Mouse (Mus musculus) liver, embryonic 11.5 days (tissue): ENCODE results near the gene Chd4. TPM values are rescaled to one million over a fixed set of nuclear protein-coding genes. Genes with fewer than 3 reads are reported as not detected.

ENCODE experiments used
- ATAC-seq: fragments of 200-750 bp; cut with Nextera tagmentation; replicated peaks from 2 replicates; pipeline ENCODE4 v1.8.0; 2017; ENCODE audit warnings: moderate number of reproducible peaks, mild to moderate bottlenecking, moderate TSS enrichment, moderate library complexity; ENCODE audit not compliant: low FRiP score
- DNase-seq: peaks from one replicate; pipeline ENCODE4 v3.0.0-alpha.2; 2017; ENCODE audit warnings: low spot score
- H3K27ac ChIP-seq: fragments of 300-500 bp; sonication (generic); 2 replicates; pipeline ENCODE4 v1.5.1; 2014; ENCODE audit warnings: mild to moderate bottlenecking, low read depth, low read length, control low read depth
- H3K27me3 ChIP-seq: fragments of 300-500 bp; sonication (generic); replicated peaks from 2 replicates; pipeline ENCODE4 v1.6.1; 2014; ENCODE audit warnings: low read length, mixed read lengths; ENCODE audit not compliant: control insufficient read depth, insufficient read depth
- H3K36me3 ChIP-seq: fragments of 300-500 bp; sonication (generic); 2 replicates; pipeline ENCODE4 v1.6.1; 2014; ENCODE audit warnings: mild to moderate bottlenecking, low read length, moderate library complexity, mixed read lengths; ENCODE audit not compliant: control insufficient read depth, insufficient read depth
- H3K4me1 ChIP-seq: fragments of 300-500 bp; sonication (generic); replicated peaks from 2 replicates; pipeline ENCODE4 v1.6.1; 2014; ENCODE audit warnings: low read length, mixed read lengths; ENCODE audit not compliant: control insufficient read depth, insufficient read depth
- H3K4me2 ChIP-seq: fragments of 300-500 bp; sonication (generic); 2 replicates; pipeline ENCODE4 v1.6.1; 2014; ENCODE audit warnings: mild to moderate bottlenecking, control low read depth, moderate library complexity
- H3K4me3 ChIP-seq: fragments of 300-500 bp; sonication (generic); 2 replicates; pipeline ENCODE4 v1.5.1; 2014; ENCODE audit warnings: low read depth, low read length, control low read depth
- H3K9ac ChIP-seq: fragments of 300-500 bp; sonication (generic); 2 replicates; pipeline ENCODE4 v1.6.1; 2014; ENCODE audit warnings: low read depth, low read length, control low read depth
- H3K9me3 ChIP-seq: fragments of 300-500 bp; sonication (generic); 2 replicates; pipeline ENCODE4 v1.6.1; 2016; ENCODE audit warnings: low read length, inconsistent platforms, mixed read lengths; ENCODE audit not compliant: control insufficient read depth
- WGBS: fragments of 180-500 bp; shearing (Covaris S2); extraction: QIAGEN DNeasy Blood & Tissue Kit; methylation state at CpG from one replicate; pipeline ENCODE4 v1.1.7; 2014; 5-methylcytosine and 5-hydroxymethylcytosine counted together
- polyA plus RNA-seq: library from polyadenylated mRNA; unstranded; fragments of >200 nt; fragmentation: Nextera tagmentation; extraction: Ambion mirVana; gene quantifications from 2 replicates; pipeline ENCODE4 v1.2.1, GENCODE M21; 2014

Chd4 gene
- polyA plus RNA-seq, 1 experiment from 2014 or later = 71.6 TPM

DNA sequence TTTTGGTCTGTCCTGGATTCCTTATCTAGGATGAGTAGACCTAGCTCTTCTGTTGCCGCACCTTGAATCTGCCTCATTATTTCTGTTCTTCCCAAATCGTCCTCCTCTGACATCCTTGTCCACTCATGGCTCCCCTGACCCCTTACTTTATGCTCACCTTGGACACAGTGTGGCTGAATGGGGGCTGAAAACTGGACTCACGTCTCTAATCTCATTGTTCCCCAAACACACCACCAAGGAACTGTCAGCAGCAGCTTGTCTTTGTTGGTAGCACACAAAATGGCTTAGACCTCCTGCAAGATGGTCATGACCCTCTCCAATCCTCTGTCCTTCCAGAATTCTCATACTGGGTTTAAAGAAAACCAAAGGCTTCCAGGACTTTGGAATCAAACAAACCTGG lies 7.8 kb upstream of the Chd4 start:
- no peaks in the 10 kb centered on the region for H3K36me3 ChIP-seq
- no peaks in the 10 kb centered on the region for H3K27me3 ChIP-seq
- no peaks in the 10 kb centered on the region for H3K9me3 ChIP-seq
- no peak overlapping the region for H3K9ac ChIP-seq
- DNase-seq (no peak), ATAC-seq (no peak)
- WGBS = 79% methylated on average over 3 of the region's 3 CpGs
- peak overlapping the region; percentile 88; the same call in 1 of the 2 replicates for H3K27ac ChIP-seq
- H3K4me3 ChIP-seq = no peak overlapping the region
- peaks cover 28% of the 10 kb centered on the region for H3K4me1 ChIP-seq
- no peak overlapping the region for H3K4me2 ChIP-seq

DNA sequence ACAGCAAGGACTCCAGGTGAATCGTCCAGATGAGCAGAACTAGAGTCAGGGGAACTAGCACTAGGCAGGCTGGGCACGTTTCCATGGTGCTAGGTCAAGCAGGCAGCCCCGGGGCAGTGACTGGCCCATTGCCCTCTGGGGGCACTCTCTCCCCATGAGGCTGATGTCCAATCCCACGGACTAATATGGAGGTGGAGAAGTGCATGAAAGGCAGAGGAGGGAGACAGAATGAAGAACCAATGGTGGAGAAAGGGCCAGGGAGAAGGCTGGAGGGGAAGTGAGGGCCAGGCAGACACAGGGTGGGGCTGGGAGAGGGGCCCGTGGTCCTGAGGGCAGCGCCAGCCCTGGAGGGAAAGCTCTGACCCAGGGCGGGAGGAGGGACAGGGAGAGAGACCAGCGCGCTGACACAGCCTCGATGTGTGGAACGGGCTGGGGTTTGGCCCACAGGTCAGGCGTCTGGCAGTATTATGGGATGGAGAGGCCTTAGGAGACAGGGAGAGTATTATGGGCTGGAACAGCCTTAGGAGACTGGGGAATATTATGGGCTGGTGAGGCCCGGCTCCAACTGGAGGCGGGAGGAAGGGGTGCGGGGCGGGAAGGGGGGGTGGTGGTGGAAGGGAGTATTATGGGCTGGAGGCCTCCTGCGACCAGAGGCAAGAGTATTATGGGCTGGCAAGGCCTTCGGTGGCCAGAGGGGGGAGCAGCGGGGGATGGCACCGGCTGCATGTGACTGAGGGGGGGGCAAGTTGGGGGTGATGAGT lies 7.0 kb upstream of the Chd4 start:
- peak overlapping the region; percentile 88 for H3K27ac ChIP-seq
- ATAC-seq (peak; percentile 71), DNase-seq (peak; percentile 75)
- peak overlapping the region; percentile 44 for H3K9ac ChIP-seq
- no peaks in the 10 kb centered on the region for H3K27me3 ChIP-seq
- H3K9me3 ChIP-seq = no peaks in the 10 kb centered on the region
- peaks cover 27% of the 10 kb centered on the region for H3K4me1 ChIP-seq
- no peaks in the 10 kb centered on the region for H3K36me3 ChIP-seq
- 5% methylated on average over 20 of the region's 20 CpGs for WGBS
- H3K4me2 ChIP-seq = peak overlapping the region; percentile 65
- H3K4me3 ChIP-seq = peak overlapping the region; percentile 14; the same call in 1 of the 2 replicates

DNA sequence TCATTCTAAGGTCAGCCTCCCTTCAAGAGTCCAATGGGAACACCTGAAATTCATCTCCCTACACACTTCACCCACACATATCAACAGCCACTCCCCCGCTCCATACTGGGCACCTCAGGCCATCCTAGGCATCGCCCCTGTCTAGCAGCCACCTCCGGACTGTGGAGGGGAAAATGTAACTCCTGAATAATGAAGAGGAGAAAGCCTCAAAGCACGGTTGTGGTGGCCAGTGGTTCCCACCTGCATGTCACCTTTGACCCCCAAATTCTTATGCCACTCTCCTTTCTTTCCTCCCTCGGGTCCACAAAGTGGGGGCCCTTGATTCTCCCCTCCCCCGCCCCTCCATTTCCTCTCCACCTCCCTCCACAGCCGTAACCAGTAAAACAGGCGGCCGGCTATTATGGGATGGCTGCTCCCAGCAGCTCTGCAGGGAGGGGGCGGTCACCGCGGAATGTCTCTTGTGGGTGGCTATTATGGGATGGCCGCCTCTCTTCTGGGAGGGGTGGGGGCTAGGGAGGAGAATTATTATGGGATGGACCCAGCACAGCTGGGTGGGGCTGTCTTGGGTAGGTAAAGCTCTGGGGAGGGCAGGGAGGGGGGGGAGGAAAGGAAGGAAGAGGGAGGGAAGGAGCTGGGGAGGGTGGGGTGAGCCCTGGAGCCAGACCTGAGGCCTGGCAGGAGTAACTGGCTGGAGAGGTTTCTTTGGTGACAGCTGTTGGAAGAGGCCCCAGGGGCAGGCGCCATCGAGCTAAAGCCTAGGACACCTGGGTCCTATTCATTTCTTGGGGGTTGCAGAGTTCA lies 6.1 kb upstream of the Chd4 start:
- DNase-seq (peak; percentile 75), ATAC-seq (peak; percentile 64)
- H3K4me3 ChIP-seq = peak overlapping the region; percentile 30; the same call in 1 of the 2 replicates
- peak overlapping the region; percentile 65 for H3K4me2 ChIP-seq
- H3K9me3 ChIP-seq = no peaks in the 10 kb centered on the region
- no peaks in the 10 kb centered on the region for H3K27me3 ChIP-seq
- H3K4me1 ChIP-seq = peaks cover 26% of the 10 kb centered on the region
- H3K27ac ChIP-seq = peak overlapping the region; percentile 88
- H3K36me3 ChIP-seq = no peaks in the 10 kb centered on the region
- H3K9ac ChIP-seq = peak overlapping the region; percentile 66
- 6% methylated on average over 15 of the region's 15 CpGs for WGBS

DNA sequence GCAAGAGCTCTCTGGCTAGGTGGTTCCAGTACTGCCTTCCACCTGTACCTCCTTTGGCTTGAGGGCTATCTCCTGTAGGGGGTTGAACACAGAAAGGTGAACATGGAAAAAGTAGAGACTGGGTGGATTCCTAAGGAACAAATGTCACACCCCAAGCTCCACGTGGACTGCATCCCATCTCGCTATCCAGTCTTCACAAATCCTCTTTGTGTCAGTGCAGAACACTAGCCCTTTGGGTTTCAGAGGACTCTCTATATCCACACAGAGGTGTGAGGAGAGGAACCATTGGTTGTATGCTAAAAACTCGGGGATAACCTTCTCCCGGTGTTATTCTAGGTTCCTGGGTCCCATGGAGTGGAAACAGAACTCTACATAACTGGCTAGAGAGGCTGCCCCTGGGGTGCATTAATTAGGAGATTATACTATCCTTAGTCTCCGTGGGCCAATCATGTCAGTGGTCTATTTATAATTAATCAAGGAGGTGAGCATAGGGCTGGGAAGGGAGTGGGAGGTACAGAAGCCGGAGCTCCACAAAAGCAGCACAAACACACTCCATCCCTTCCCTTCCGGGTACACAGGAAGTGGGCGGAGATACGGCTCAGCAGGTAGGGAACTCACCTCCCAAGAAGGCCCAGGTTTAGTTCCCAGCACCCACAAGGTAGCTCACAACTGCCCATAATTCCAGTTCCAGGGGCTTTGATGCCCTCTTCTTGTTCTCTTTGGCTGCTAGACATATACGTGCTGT lies 5.3 kb upstream of the Chd4 start:
- Histone ChIP-seq H3K9me3 (no peaks in the 10 kb centered on the region), H3K4me3 (peak overlapping the region; percentile 30; the same call in 1 of the 2 replicates), H3K27ac (peak overlapping the region; percentile 88), H3K36me3 (no peaks in the 10 kb centered on the region), H3K9ac (peak overlapping the region; percentile 66), H3K4me2 (peak overlapping the region; percentile 65), H3K4me1 (peaks cover 34% of the 10 kb centered on the region), H3K27me3 (no peaks in the 10 kb centered on the region)
- no peak for ATAC-seq
- WGBS = 60% methylated on average over 10 of the region's 10 CpGs
- no peak for DNase-seq

DNA sequence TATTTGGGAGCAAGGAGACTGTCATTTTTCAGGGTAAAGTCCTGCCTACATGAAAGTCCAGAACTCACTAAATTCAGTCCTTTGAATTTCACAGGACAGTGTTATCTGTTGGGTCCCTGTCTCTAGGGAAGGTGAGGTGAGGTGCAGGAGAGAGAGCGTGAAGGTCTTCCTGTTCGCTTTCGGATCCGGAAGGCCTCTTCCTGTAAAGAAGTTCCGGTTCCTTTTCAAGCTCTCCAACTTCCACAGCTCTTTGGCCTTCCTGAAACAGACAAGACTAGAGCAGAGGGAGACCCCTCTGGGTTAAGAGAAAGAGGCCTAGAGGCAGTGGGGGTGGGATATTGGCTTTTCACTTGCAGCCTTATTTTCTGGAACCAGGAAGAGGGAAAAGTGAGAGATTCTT lies 3.4 kb upstream of the Chd4 start:
- Histone ChIP-seq H3K4me3 (no peak overlapping the region), H3K36me3 (no peaks in the 10 kb centered on the region), H3K4me2 (no peak overlapping the region), H3K9me3 (no peaks in the 10 kb centered on the region), H3K9ac (no peak overlapping the region), H3K27ac (peak overlapping the region; percentile 35; the same call in 1 of the 2 replicates), H3K27me3 (no peaks in the 10 kb centered on the region), H3K4me1 (peaks cover 36% of the 10 kb centered on the region)
- DNase-seq (no peak), ATAC-seq (no peak)
- WGBS = 62% methylated on average over 5 of the region's 5 CpGs

DNA sequence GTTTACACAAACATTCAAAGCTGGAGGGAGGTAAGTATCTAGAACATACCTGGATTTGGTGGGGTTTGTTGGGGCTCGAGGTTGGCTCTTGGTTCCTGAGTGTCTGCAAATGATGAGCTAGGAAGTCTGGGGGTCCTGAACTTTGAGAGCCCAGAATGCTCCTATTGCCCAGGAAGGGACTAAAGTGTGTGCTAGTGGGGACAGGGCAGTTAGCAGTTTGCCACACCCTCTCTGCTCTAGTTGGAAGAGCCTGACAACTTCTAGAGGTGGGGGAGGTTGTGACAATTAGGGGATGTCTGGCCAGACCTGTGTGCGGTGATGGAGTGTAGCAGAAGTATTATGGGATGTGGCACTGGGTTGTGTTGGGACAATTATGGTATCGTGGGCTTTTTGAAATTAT lies 938 bp upstream of the Chd4 start:
- no peak for DNase-seq

DNA sequence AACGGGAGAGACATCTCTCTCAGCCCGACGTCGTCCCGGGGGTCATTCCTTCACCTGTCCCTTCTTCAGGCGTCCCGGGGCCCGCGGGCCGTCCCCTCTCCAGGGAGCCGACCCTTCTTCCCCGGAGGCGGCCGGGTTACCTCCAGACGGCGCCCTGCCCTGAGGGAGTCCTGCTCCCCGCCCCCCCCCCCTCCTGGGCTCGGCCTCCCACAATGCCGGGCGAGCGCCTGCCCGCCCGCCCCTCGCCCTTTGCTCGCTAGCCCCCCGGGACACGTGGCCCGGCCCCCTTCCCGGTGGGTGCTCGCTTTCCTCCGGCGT lies 457 bp downstream of the Chd4 start:
- DNase-seq (no peak), ATAC-seq (peak; percentile 55)

More for the DNA sequence above, 938 bp upstream of the Chd4 start:
- no peak overlapping the region for H3K9ac ChIP-seq
- H3K27ac ChIP-seq = peak overlapping the region; percentile 98
- no peaks in the 10 kb centered on the region; the same call in 1 of the 2 replicates for H3K36me3 ChIP-seq
- H3K9me3 ChIP-seq = no peaks in the 10 kb centered on the region
- no peak overlapping the region for H3K4me3 ChIP-seq
- no peaks in the 10 kb centered on the region for H3K27me3 ChIP-seq
- peaks cover 43% of the 10 kb centered on the region for H3K4me1 ChIP-seq
- WGBS = 53% methylated on average over 3 of the region's 3 CpGs
- ATAC-seq = no peak
- H3K4me2 ChIP-seq = no peak overlapping the region

DNA sequence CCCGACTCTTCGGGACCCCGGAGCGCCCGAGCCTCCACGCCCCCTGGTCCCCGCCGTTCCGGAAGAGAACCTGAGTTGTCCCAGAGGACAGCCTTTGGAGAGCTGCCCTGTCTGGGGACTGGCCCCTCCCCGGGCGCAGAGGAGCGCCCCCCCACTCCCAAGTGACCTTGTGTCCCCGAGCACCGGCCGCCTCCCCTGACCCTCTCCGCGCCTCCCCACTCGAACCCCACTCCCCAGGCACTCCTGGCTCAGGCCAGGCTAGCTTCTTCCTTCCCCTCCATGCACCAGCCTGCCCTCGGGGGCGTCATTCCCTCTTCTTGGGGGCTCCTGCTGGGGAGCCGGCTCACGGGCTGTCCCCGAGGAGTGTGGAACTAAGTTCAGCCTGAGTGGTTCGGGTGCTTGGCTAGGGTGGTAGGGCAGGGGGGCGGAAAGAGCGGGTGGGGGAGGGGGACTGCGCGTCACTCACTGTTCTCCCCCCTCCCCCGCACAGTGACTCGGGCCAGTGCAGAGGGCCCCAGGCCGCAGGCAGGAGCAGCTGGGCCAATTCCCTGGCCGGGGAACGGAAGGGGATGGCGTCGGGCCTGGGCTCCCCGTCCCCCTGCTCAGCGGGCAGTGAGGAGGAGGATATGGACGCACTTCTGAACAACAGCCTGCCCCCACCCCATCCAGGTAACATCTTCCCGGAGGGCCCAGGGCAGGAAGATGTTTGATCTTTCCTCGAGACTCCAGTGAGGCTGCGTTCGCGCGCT lies 990 bp downstream of the Chd4 start:
- peak overlapping the region; percentile 98 for H3K27ac ChIP-seq
- peak overlapping the region; percentile 80 for H3K4me2 ChIP-seq
- peaks cover 31% of the 10 kb centered on the region for H3K4me1 ChIP-seq
- no peaks in the 10 kb centered on the region for H3K27me3 ChIP-seq
- under 1% methylated on average over 43 of the region's 44 CpGs for WGBS
- H3K4me3 ChIP-seq = peak overlapping the region; percentile 98
- ATAC-seq (peak; percentile 42), DNase-seq (peak; percentile 66)
- H3K9me3 ChIP-seq = no peaks in the 10 kb centered on the region
- H3K9ac ChIP-seq = peak overlapping the region; percentile 94
- peaks cover 16% of the 10 kb centered on the region for H3K36me3 ChIP-seq

More for the DNA sequence above, 457 bp downstream of the Chd4 start:
- Histone ChIP-seq H3K4me3 (peak overlapping the region; percentile 98), H3K9ac (peak overlapping the region; percentile 94), H3K4me2 (peak overlapping the region; percentile 80), H3K27ac (peak overlapping the region; percentile 98), H3K27me3 (no peaks in the 10 kb centered on the region), H3K36me3 (peaks cover 12% of the 10 kb centered on the region), H3K9me3 (no peaks in the 10 kb centered on the region), H3K4me1 (peaks cover 31% of the 10 kb centered on the region)
- 0% methylated on average over 10 of the region's 32 CpGs for WGBS
